Mouse (Mus musculus) urinary bladder, adult 2 months (tissue): ENCODE data around the gene Bahcc1. TPM values are rescaled to one million over a fixed set of nuclear protein-coding genes. Genes with fewer than 3 reads are reported as not detected.

ENCODE experiments used
- DNase-seq: peaks from one replicate; pipeline ENCODE4 v3.0.0; 2022; ENCODE audit warnings: low spot score
- polyA plus RNA-seq: library from polyadenylated mRNA; depleted of rRNA; stranded (reverse); fragments of >200 nt; gene quantifications from 2 replicates; pipeline ENCODE4 v1.2.3, GENCODE M21; 2012

Gene Bahcc1
- polyA plus RNA-seq, 1 experiment = 4.3 TPM

GRCm38 (mm10) chr11:120259792-120260768, 27.3 kb downstream of the Bahcc1 start:
- DNase-seq = no peak

- no peak for DNase-seq
Measured at GRCm38 (mm10) chr11:120260769-120261150, 28.0 kb downstream of the Bahcc1 start.

- DNase-seq = peak; percentile 95
Measured at GRCm38 (mm10) chr11:120261416-120262355, 28.9 kb downstream of the Bahcc1 start.

GRCm38 (mm10) chr11:120262356-120262901, 29.7 kb downstream of the Bahcc1 start:
- DNase-seq = peak; percentile 53

GRCm38 (mm10) chr11:120263176-120263575, 30.4 kb downstream of the Bahcc1 start:
- no peak for DNase-seq

GRCm38 (mm10) chr11:120264008-120264407, 31.3 kb downstream of the Bahcc1 start:
- no peak for DNase-seq

GRCm38 (mm10) chr11:120265458-120265857, 32.7 kb downstream of the Bahcc1 start:
- DNase-seq = no peak

GRCm38 (mm10) chr11:120266259-120266758, 33.6 kb downstream of the Bahcc1 start:
- DNase-seq = no peak

- DNase-seq = no peak
Measured at GRCm38 (mm10) chr11:120267274-120267673, 34.5 kb downstream of the Bahcc1 start.

GRCm38 (mm10) chr11:120267676-120268075, 34.9 kb downstream of the Bahcc1 start:
- DNase-seq = no peak

GRCm38 (mm10) chr11:120268195-120268967, 35.6 kb downstream of the Bahcc1 start:
- DNase-seq = no peak

- DNase-seq = no peak
Measured at GRCm38 (mm10) chr11:120269007-120269406, 36.3 kb downstream of the Bahcc1 start.

GRCm38 (mm10) chr11:120269498-120270104, 36.9 kb downstream of the Bahcc1 start:
- DNase-seq = no peak

- no peak for DNase-seq
Measured at GRCm38 (mm10) chr11:120279335-120279734, 46.6 kb downstream of the Bahcc1 start.

GRCm38 (mm10) chr11:120280281-120280773, 47.6 kb downstream of the Bahcc1 start:
- no peak for DNase-seq

GRCm38 (mm10) chr11:120280774-120281173, 48.0 kb downstream of the Bahcc1 start:
- DNase-seq = no peak

- DNase-seq = no peak
Measured at GRCm38 (mm10) chr11:120281197-120281596, 48.5 kb downstream of the Bahcc1 start.

- DNase-seq = no peak
Measured at GRCm38 (mm10) chr11:120283542-120283941, 50.8 kb downstream of the Bahcc1 start.

GRCm38 (mm10) chr11:120289644-120290043, 56.9 kb downstream of the Bahcc1 start:
- DNase-seq = no peak

- no peak for DNase-seq
Measured at GRCm38 (mm10) chr11:120290266-120290665, 57.5 kb downstream of the Bahcc1 start.
